ENCODE assay signal across 8 mouse cellular contexts in the genomic region with DNA sequence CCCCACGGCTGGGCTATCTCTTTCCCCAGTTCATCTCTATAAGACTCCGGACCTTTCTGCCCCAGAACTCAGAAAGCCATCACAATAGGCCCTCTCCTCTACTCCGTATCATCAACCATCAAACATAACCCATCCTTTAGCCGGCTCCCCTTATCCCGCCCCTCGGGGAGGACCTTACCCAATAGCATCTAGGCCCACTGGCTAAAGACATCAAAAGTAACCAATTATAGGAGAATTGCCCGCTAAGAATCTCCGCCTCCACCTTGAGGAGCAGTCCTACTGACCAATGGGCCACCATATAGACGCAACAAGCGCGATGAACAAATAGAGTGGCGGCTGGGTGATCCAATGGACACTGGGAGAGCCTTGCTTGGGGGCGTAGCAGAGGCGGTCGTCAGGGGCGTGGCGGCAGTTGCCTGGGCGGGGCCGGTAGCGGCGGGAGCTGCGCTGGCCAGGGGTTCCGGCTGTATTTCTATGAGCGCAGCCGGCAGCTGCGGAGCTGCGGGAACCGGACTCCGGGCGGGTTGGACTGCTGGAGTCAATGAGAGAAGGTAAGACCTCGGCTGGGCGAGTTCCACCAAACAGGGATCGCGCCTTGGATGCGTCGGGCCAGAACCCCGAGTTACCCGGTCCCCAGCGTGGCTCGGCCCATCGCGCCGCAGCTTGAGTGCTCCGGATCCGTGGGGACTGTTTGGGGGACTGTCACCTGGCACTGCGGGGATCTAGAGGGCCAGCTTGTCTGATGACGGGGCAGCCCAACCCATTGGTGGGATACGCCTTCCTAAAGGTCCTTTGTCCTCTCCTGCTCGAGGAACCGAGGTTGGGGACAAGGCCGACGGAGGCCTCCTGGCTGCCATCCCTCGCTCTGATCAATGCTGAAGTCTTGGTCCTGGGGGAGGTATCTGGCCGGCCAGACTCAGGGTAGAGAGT. TPM values are rescaled to one million over a fixed set of nuclear protein-coding genes. Genes with fewer than 3 reads are reported as not detected.
DNase-seq lines count a peak whose midpoint lies in the region; ATAC-seq and TF ChIP-seq lines count a peak whose summit lies in the region.

A gene (plus strand): TSS at position 411 of the 930 bp plus-strand sequence.

- ATAC-seq in forebrain, embryonic 15.5 days (replicated peaks), result peak; percentile 100
- ATAC-seq in neutrophil, adult 5-6 weeks (ENCODE audit: extremely low read depth, insufficient number of reproducible peaks, low FRiP score, poor library complexity, severe bottlenecking), result peak; percentile 96

- peak; percentile 98 for DNase-seq in ES-E14 (ENCODE audit: low read depth, low spot score)
- peak; percentile 99 for DNase-seq in cerebellum, adult 11-12 months
- peak; percentile 100 for DNase-seq in heart, postnatal 25 days (ENCODE audit: low spot score)
- peak; percentile 100 for DNase-seq in layer of hippocampus, adult 18-20 months (ENCODE audit: low spot score in 2 of 2)
- peak; percentile 100 for DNase-seq in lung, adult 2 months
- peak; percentile 97 to 99 for DNase-seq in thymus, adult 18-20 months

- H3K36me3 ChIP-seq in ES-E14 (ENCODE audit: control insufficient read depth, insufficient read depth, low read length, poor library complexity, severe bottlenecking), result no peaks in the 10 kb centered on the region
- no peaks in the 10 kb centered on the region for H3K36me3 ChIP-seq in forebrain, embryonic 15.5 days

- no peaks in the 10 kb centered on the region for H3K9me3 ChIP-seq in ES-E14 (ENCODE audit: control insufficient read depth, insufficient read depth, low read depth, low read length)
- H3K9me3 ChIP-seq in forebrain, embryonic 15.5 days, result no peaks in the 10 kb centered on the region

- intact Hi-C loops in heart, postnatal 25 days (cut with DNase I), result loop anchor here (10.0 kb wide), 1 partner anchor 192 kb away; a partner anchor contains a TSS

- H3K27me3 ChIP-seq in forebrain, embryonic 15.5 days, result no peaks in the 10 kb centered on the region

- under 1% methylated on average over 54 of the region's 54 CpGs for WGBS in forebrain, embryonic 15.5 days
- WGBS in lung, adult 2 months, result under 1% methylated on average over 54 of the region's 54 CpGs

- H3K4me1 ChIP-seq in ES-E14 (ENCODE audit: control insufficient read depth in 2 of 2, insufficient read depth in 2 of 2, low read length in 2 of 2, poor library complexity in 1 of 2), result peaks cover 12 to 29% of the 10 kb centered on the region in 2 experiments; a peak in 3 of 4 replicates
- peaks cover 37% of the 10 kb centered on the region for H3K4me1 ChIP-seq in forebrain, embryonic 15.5 days
- peaks cover 23% of the 10 kb centered on the region for H3K4me1 ChIP-seq in lung, adult 2 months (ENCODE audit: control insufficient read depth, insufficient read depth, low read length)

- H3K27ac ChIP-seq in ES-E14 (ENCODE audit: insufficient read depth, low read depth, low read length, poor library complexity, severe bottlenecking), result no peak within 1 kb of the TSS; the same call in 1 of the 2 replicates
- H3K27ac ChIP-seq in forebrain, embryonic 15.5 days (replicated peaks), result peak within 1 kb of the TSS; percentile 86

- H3K9ac ChIP-seq in ES-E14 (ENCODE audit: insufficient read depth, low read depth, low read length, poor library complexity, severe bottlenecking), result peak within 1 kb of the TSS; percentile 78
- H3K9ac ChIP-seq in forebrain, embryonic 15.5 days (replicated peaks), result peak within 1 kb of the TSS; percentile 78

- TF ChIP-seq CTCF in lung, adult 2 months (IDR thresholded peaks at IDR 0.05; ENCODE audit: insufficient read depth, low read length), result no peak

- TF ChIP-seq POLR2A in lung, adult 2 months (IDR thresholded peaks at IDR 0.05; ENCODE audit: borderline replicate concordance, extremely low read depth, low read depth, low read length), result peak; percentile 78

- H3K4me2 ChIP-seq in forebrain, embryonic 15.5 days (replicated peaks), result peak within 1 kb of the TSS; percentile 66

- peak within 1 kb of the TSS; percentile 70 to 82 for H3K4me3 ChIP-seq in ES-E14 (ENCODE audit: insufficient read depth in 1 of 2, low read depth in 1 of 2, low read length in 2 of 2, poor library complexity in 1 of 2, severe bottlenecking in 1 of 2)
- H3K4me3 ChIP-seq in forebrain, embryonic 15.5 days, result peak within 1 kb of the TSS; percentile 71
- H3K4me3 ChIP-seq in lung, adult 2 months (replicated peaks; ENCODE audit: extremely low read depth, low read depth, low read length), result peak within 1 kb of the TSS; percentile 95

- in situ Hi-C loops in ES-E14 (cut with MboI; ENCODE audit: low sequenced_read_pairs in 2 of 2, unreplicated experiment in 2 of 2), result no loop called here

TF ChIP-seq in ES-E14, 5 proteins besides CTCF, POLR2A, EP300 and RAD21:
- no peak for TF ChIP-seq ZC3H11A (IDR thresholded peaks at IDR 0.05; ENCODE audit: borderline replicate concordance, low read depth, low read length)
- TF ChIP-seq MAFK (IDR thresholded peaks at IDR 0.05; ENCODE audit: insufficient read depth, low read depth, low read length), result no peak
- peak; percentile 99 for TF ChIP-seq CHD2 (IDR thresholded peaks at IDR 0.05; ENCODE audit: low read depth, low read length)
- 0 out of 2 replicates have a peak, but pooled peaks have one; percentile 33 for TF ChIP-seq HCFC1 (IDR thresholded peaks at IDR 0.05; ENCODE audit: borderline replicate concordance, insufficient read depth, low read length)

RNA-seq across cellular contexts. Expression of the gene that starts here (rescaled TPM):
- 58.9 and 61.9 TPM in 2 replicates for total RNA-seq in ES-E14 (2012; rRNA removed)
- polyA plus RNA-seq in forebrain, embryonic 15.5 days (2015; fragmentation: Nextera tagmentation; extraction: Ambion mirVana), result 23.1 and 24.0 TPM in 2 replicates
- 10 to 100 TPM; 30.4 to 41.5 TPM for total RNA-seq in heart, postnatal 25 days (2021)
- total RNA-seq in layer of hippocampus, adult 18-20 months (2021), result 10 to 100 TPM; 62.0 to 65.6 TPM
- polyA plus RNA-seq in lung, adult 2 months (2012; rRNA removed), result 53.1 and 64.0 TPM in 2 replicates
- 52.1 and 55.7 TPM in 2 replicates for total RNA-seq in neutrophil, adult 5-6 weeks (2017)
